26 mouse cellular contexts compared by ENCODE assay signal in genomic region chr16:23136406-23136970, GRCm38 (mm10). TPM values are rescaled to one million over a fixed set of nuclear protein-coding genes. Genes with fewer than 3 reads are reported as not detected.
DNase-seq lines count a peak whose midpoint lies in the region; ATAC-seq and TF ChIP-seq lines count a peak whose summit lies in the region.
"Had no signal": no experiment of that assay in that cellular context is flagged by ENCODE, and none has a peak within 500 bp of the region (broad histone marks: within the 10 kb centered on the region; RNA-seq: fewer than 3 reads in every experiment).

No protein-coding gene starts in this region.

- no peak overlapping the region for H3K9ac ChIP-seq in kidney, postnatal 0 days (ENCODE audit: low read depth, low read length)
- H3K9ac ChIP-seq: embryonic facial prominence, embryonic 15.5 days; heart, embryonic 15.5 days; neural tube, embryonic 13.5 days had no signal

- 51% methylated on average over 4 of the region's 4 CpGs for WGBS in kidney, postnatal 0 days
- 33% methylated on average over 3 of the region's 4 CpGs for WGBS in macrophage (ENCODE audit: missing documents)

- ATAC-seq in kidney, postnatal 0 days (replicated peaks; ENCODE audit: low FRiP score, low read depth) = 0 out of 2 replicates have a peak, but pooled peaks have one; percentile 13

- no peak for DNase-seq in kidney, postnatal 0 days (ENCODE audit: low spot score)
- DNase-seq in kidney, adult 9 months = no peak
- DNase-seq in adipocyte (ENCODE audit: low spot score) = peak; percentile 39
- DNase-seq in urinary bladder, postnatal 25 days (ENCODE audit: low spot score) = no peak
- DNase-seq in left cerebral cortex, adult 8-10 months (ENCODE audit: low spot score in 2 of 2) = no peak
- DNase-seq in ovary, postnatal 10 days (ENCODE audit: low spot score) = no peak
- DNase-seq: cerebellum, adult 9-10 months; gastrocnemius, postnatal 10 days; heart, adult 2 months; heart, postnatal 4 days; kidney, adult 2 months; kidney, postnatal 25 days; lung, adult 18-20 months; lung, postnatal 14 days; thymus, adult 2 months had no signal

- no peak overlapping the region for H3K27ac ChIP-seq in kidney, postnatal 0 days
- peak overlapping the region; percentile 60 for H3K27ac ChIP-seq in macrophage
- H3K27ac ChIP-seq: embryonic facial prominence, embryonic 15.5 days; forebrain, embryonic 10.5 days; heart, adult 2 months; heart, embryonic 15.5 days; left cerebral cortex, adult 2 months; midbrain, embryonic 10.5 days; neural tube, embryonic 13.5 days had no signal

- no peaks in the 10 kb centered on the region for H3K9me3 ChIP-seq in kidney, postnatal 0 days (replicated peaks; ENCODE audit: low read length)
- H3K9me3 ChIP-seq: embryonic facial prominence, embryonic 15.5 days; forebrain, embryonic 10.5 days; G1E; heart, embryonic 15.5 days; midbrain, embryonic 10.5 days; neural tube, embryonic 13.5 days had no signal

- no peaks in the 10 kb centered on the region for H3K27me3 ChIP-seq in kidney, postnatal 0 days (ENCODE audit: insufficient read depth, low read length)
- H3K27me3 ChIP-seq: embryonic facial prominence, embryonic 15.5 days; heart, embryonic 15.5 days; neural tube, embryonic 13.5 days had no signal

- no peak for TF ChIP-seq CTCF in kidney, postnatal 0 days (IDR thresholded peaks at IDR 0.05; ENCODE audit: low read depth)

- no peak overlapping the region for H3K4me3 ChIP-seq in kidney, postnatal 0 days (replicated peaks; ENCODE audit: low read depth, low read length)
- no peak overlapping the region for H3K4me3 ChIP-seq in macrophage (ENCODE audit: inconsistent target)
- H3K4me3 ChIP-seq: embryonic facial prominence, embryonic 15.5 days; forebrain, embryonic 10.5 days; heart, adult 2 months; heart, embryonic 15.5 days; left cerebral cortex, adult 2 months; midbrain, embryonic 10.5 days; neural tube, embryonic 13.5 days had no signal

- H3K4me1 ChIP-seq in kidney, postnatal 0 days (replicated peaks; ENCODE audit: insufficient read depth, low read length) = no peaks in the 10 kb centered on the region
- H3K4me1 ChIP-seq: embryonic facial prominence, embryonic 15.5 days; forebrain, embryonic 10.5 days; heart, embryonic 15.5 days; midbrain, embryonic 10.5 days; neural tube, embryonic 13.5 days had no signal

- H3K4me2 ChIP-seq in kidney, postnatal 0 days (ENCODE audit: low read length) = no peak overlapping the region
- H3K4me2 ChIP-seq: embryonic facial prominence, embryonic 15.5 days; heart, embryonic 15.5 days; liver, embryonic 11.5 days; neural tube, embryonic 13.5 days had no signal

- H3K36me3 ChIP-seq in kidney, postnatal 0 days (ENCODE audit: insufficient read depth, low read length) = no peaks in the 10 kb centered on the region
- H3K36me3 ChIP-seq in macrophage (ENCODE audit: inconsistent target) = no peaks in the 10 kb centered on the region
- H3K36me3 ChIP-seq: embryonic facial prominence, embryonic 15.5 days; forebrain, embryonic 10.5 days; G1E; heart, embryonic 15.5 days; midbrain, embryonic 10.5 days; neural tube, embryonic 13.5 days had no signal

- H3K79me2 ChIP-seq in macrophage (ENCODE audit: inconsistent target) = no peaks in the 10 kb centered on the region

RNA-seq across cellular contexts. Expression of gene Rfc4, which starts 9.0 kb away (rescaled TPM):
- polyA plus RNA-seq in kidney, postnatal 0 days (2015; fragmentation: Nextera tagmentation; extraction: Ambion mirVana) = 77.3 and 80.6 TPM in 2 replicates
- 1 to 10 TPM in 18 of 26 experiments, not detected in 8; 1.5 to 8.8 (median 3.3) TPM for total RNA-seq in macrophage (2018; cell fraction: chromatin; rRNA removed)
- total RNA-seq in macrophage (2018; cell fraction: cytosol; rRNA removed) = 1 to 10 TPM; 2.6 to 7.3 (median 4.9) TPM
- 10 to 100 TPM in 1 of 26 experiments, 1 to 10 TPM in 20, under 1 TPM in 5; 0.52 to 12.3 (median 1.8) TPM for total RNA-seq in macrophage (2018; cell fraction: nucleus; rRNA removed)
- 2.4 to 20.5 TPM (median 3.8 TPM) in 3 replicates for polyA plus RNA-seq in macrophage (2018)
- total RNA-seq in left cerebral cortex, adult 8-10 months (2022) = 1 to 10 TPM; 3.9 to 6.6 (median 5.4) TPM

RNA-seq across cellular contexts. Expression of gene Adipoq, which starts 9.8 kb away (rescaled TPM):
- 0.17 and 0.89 TPM in 2 replicates for polyA plus RNA-seq in kidney, postnatal 0 days (2015; fragmentation: Nextera tagmentation; extraction: Ambion mirVana)
- total RNA-seq in macrophage (2018; cell fraction: chromatin; rRNA removed) = not detected
- not detected for total RNA-seq in macrophage (2018; cell fraction: cytosol; rRNA removed)
- not detected for total RNA-seq in macrophage (2018; cell fraction: nucleus; rRNA removed)
- not detected in 3 replicates for polyA plus RNA-seq in macrophage (2018)
- total RNA-seq in left cerebral cortex, adult 8-10 months (2022) = not detected
- total RNA-seq: left cerebral cortex, adult 2 months had no signal
- polyA plus RNA-seq: forebrain, embryonic 10.5 days; G1E; heart, embryonic 15.5 days; limb, embryonic 11.5 days; liver, embryonic 11.5 days; midbrain, embryonic 10.5 days; neural tube, embryonic 13.5 days; stomach, embryonic 14.5 days had no signal

RNA-seq across cellular contexts. Expression of gene Eif4a2, which starts 29.2 kb away (rescaled TPM):
- polyA plus RNA-seq in kidney, postnatal 0 days (2015; fragmentation: Nextera tagmentation; extraction: Ambion mirVana) = 189 and 193 TPM in 2 replicates
- total RNA-seq in macrophage (2018; cell fraction: chromatin; rRNA removed) = 1,000 to 10,000 TPM in 15 of 26 experiments, 100 to 1,000 TPM in 11; 529 to 1,707 (median 1,135) TPM
- total RNA-seq in macrophage (2018; cell fraction: cytosol; rRNA removed) = 100 to 1,000 TPM in 25 of 26 experiments, 10 to 100 TPM in 1; 68.9 to 198 (median 141) TPM
- total RNA-seq in macrophage (2018; cell fraction: nucleus; rRNA removed) = 1,000 to 10,000 TPM in 1 of 26 experiments, 100 to 1,000 TPM in 25; 341 to 1,235 (median 466) TPM
- polyA plus RNA-seq in macrophage (2018) = 205 to 241 TPM (median 212 TPM) in 3 replicates
- 100 to 1,000 TPM; 839 to 960 (median 920) TPM for total RNA-seq in left cerebral cortex, adult 8-10 months (2022)
